Mouse (Mus musculus): ENCODE results near the gene Nap1l1. TPM values are rescaled to one million over a fixed set of nuclear protein-coding genes. Genes with fewer than 3 reads are reported as not detected.
"Not testable (repeated sequence)": the region's sequence is repeated elsewhere in the genome, so short reads cannot be mapped to it uniquely, and the experiment has no call there.

Gene Nap1l1
- polyA plus RNA-seq (2016; fragmentation: Nextera tagmentation; extraction: Ambion mirVana) = 343 and 349 TPM in 2 replicates

DNA sequence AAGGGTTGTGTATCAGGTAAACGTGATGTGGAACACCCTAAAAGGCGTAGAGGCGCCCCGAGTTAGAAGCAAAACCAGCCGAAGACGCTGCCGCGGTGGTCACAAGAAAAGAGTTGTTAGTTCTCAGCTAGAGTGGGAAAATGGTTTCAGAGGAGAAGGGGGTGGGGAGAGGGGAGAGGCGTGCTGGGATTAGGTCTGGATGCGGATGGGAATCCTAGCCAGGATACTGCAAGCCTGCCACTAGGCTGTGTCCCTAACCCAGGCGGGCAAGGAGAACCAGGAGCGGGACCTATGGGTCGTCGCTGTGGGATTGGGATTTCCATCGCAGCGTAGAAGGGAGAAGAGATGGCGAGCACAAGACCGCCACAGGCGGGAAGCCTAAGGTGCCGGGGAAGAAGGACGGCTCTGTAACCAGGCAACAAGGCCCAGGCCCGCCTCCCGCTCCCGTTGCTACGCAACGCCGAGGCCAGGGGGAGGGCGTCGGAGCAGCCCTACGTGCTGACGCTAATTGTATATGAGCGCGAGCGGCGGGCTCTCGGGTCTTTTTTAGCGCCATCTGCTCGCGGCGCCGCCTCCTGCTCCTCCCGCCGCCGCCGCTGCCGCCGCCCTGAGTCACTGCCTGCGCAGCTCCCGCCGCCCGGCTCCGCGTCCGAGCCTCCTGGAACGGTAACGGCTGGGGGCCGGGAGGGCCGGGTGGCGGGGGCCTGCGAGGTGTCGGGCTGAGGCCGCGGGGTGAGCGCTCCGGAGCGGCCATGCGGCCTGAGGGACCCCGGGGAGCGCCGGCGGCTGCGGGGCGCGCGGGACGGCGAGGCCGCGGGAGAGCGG, at the start of gene Nap1l1:
TSS of gene Nap1l1 (plus strand) at position 538 of the 825 bp plus-strand sequence.
- H3K9me3 ChIP-seq (replicated peaks) = no peaks in the 10 kb centered on the region
- peaks cover 27% of the 10 kb centered on the region for H3K36me3 ChIP-seq
- WGBS = under 1% methylated on average over 77 of the region's 80 CpGs
- H3K4me1 ChIP-seq = peaks cover 31% of the 10 kb centered on the region
- DNase-seq (ENCODE audit: low spot score) = peak; percentile 98
- H3K4me3 ChIP-seq = peak within 1 kb of the TSS; percentile 98
- peak within 1 kb of the TSS; percentile 100 for H3K27ac ChIP-seq
- no peaks in the 10 kb centered on the region for H3K27me3 ChIP-seq (ENCODE audit: low read depth, poor library complexity, severe bottlenecking)

DNA sequence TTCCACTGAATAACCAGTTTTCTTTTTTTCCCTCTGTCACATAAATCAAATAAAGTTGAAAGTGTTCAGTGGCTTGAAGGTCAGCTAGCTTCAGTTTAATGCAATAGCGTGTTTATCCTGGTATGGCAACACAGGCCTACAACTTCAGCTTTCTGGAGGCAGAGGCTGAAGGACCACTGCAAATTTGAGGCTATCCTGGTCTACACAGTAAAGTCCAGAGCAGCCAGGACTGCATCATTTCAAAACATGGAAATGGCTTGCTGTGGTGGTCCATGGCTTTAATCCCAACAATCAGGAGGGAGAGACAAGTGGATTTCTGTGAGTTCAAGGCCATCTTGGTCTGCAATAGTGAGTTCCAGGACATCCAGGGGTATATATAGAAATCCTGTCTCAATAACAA, 46.5 kb upstream of the Nap1l1 start:
- H3K27ac ChIP-seq = no peak overlapping the region
- no peaks in the 10 kb centered on the region for H3K27me3 ChIP-seq (ENCODE audit: low read depth, poor library complexity, severe bottlenecking)
- 95% methylated on average over 1 of the region's 1 CpGs for WGBS
- H3K9me3 ChIP-seq (replicated peaks) = no peaks in the 10 kb centered on the region
- H3K4me3 ChIP-seq = no peak overlapping the region
- H3K36me3 ChIP-seq = no peaks in the 10 kb centered on the region
- peaks cover 12% of the 10 kb centered on the region for H3K4me1 ChIP-seq
- no peak for DNase-seq (ENCODE audit: low spot score)

DNA sequence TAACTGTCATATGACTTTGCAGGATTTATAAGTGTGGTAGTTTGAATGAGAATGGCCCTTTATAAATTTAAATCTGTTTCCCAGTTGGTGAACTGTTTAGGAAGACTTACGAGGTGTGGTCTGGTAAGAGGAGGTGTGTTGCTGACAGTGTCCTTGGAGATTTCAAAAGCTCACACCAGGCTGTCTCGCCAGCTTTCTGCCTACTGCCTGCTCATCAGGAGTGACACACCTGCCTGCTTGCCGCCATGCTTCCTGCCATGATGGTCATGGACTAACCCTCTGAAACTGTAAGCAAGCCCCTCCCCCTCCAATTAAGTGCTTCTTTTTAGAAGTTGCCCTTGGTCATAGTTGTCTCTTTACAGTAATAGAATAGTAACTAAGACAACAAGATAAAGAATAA, 39.5 kb upstream of the Nap1l1 start:
- WGBS = 93% methylated on average over 3 of the region's 3 CpGs
- H3K4me3 ChIP-seq = no peak overlapping the region
- H3K9me3 ChIP-seq (replicated peaks) = no peaks in the 10 kb centered on the region
- H3K27me3 ChIP-seq (ENCODE audit: low read depth, poor library complexity, severe bottlenecking) = no peaks in the 10 kb centered on the region
- H3K36me3 ChIP-seq = no peaks in the 10 kb centered on the region
- no peak overlapping the region for H3K27ac ChIP-seq
- H3K4me1 ChIP-seq = no peaks in the 10 kb centered on the region
- no peak for DNase-seq (ENCODE audit: low spot score)

DNA sequence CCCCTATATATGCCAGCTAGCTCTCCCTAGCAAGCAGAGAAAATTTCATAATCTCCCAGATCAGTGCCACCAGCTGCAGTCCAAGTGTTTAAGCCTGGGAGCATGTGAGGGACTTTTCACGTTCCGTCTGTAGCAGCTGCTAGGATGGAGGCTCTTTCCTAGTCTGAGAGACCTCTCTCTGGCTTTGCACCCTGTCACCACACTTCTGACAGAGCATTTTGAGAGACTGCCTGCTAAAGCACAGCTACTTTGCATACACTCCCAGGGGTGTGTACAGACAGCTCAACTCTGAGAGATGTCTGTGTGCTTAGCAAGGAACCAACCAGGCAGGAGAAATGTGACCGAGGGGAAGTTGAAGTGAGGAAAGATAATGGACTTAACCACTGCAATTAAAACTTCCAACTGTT, 32.0 kb upstream of the Nap1l1 start:
- H3K4me3 ChIP-seq = no peak overlapping the region
- no peaks in the 10 kb centered on the region for H3K4me1 ChIP-seq
- 78% methylated on average over 3 of the region's 3 CpGs for WGBS
- no peaks in the 10 kb centered on the region for H3K36me3 ChIP-seq
- H3K27me3 ChIP-seq (ENCODE audit: low read depth, poor library complexity, severe bottlenecking) = no peaks in the 10 kb centered on the region
- H3K9me3 ChIP-seq (replicated peaks) = no peaks in the 10 kb centered on the region
- no peak for DNase-seq (ENCODE audit: low spot score)
- H3K27ac ChIP-seq = no peak overlapping the region

DNA sequence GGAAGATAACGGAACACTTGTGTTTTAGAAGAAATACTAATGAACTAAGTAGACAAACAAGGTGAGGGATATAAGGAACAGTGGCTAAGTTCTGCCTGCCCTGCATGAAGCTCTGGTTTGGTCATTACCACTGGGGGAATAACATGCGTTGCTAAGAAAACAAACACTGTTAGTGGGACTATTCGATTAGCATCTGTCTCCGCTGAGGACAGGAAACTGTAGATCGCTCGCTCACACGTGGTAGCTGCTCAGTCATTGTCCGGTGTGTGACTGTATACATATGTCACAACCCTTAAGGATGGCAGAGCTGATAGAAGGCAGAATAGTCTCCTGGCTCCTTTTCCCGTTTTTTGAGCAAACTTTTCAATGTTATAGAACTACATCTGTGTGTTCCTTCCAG, 28.8 kb upstream of the Nap1l1 start:
- no peaks in the 10 kb centered on the region for H3K27me3 ChIP-seq (ENCODE audit: low read depth, poor library complexity, severe bottlenecking)
- no peak for DNase-seq (ENCODE audit: low spot score)

GRCm38 (mm10) chr10:111445939-111446671, 26.9 kb upstream of the Nap1l1 start:
- no peaks in the 10 kb centered on the region for H3K36me3 ChIP-seq
- no peak for DNase-seq (ENCODE audit: low spot score)
- no peak overlapping the region for H3K27ac ChIP-seq
- H3K9me3 ChIP-seq (replicated peaks) = no peaks in the 10 kb centered on the region
- H3K27me3 ChIP-seq (ENCODE audit: low read depth, poor library complexity, severe bottlenecking) = no peaks in the 10 kb centered on the region
- no peak overlapping the region for H3K4me3 ChIP-seq
- H3K4me1 ChIP-seq = no peaks in the 10 kb centered on the region
- 62% methylated on average over 9 of the region's 9 CpGs for WGBS

More for the DNA sequence above, 28.8 kb upstream of the Nap1l1 start:
- H3K4me1 ChIP-seq = no peaks in the 10 kb centered on the region
- H3K36me3 ChIP-seq = no peaks in the 10 kb centered on the region
- H3K9me3 ChIP-seq (replicated peaks) = no peaks in the 10 kb centered on the region
- 79% methylated on average over 9 of the region's 9 CpGs for WGBS
- H3K4me3 ChIP-seq = no peak overlapping the region
- H3K27ac ChIP-seq = no peak overlapping the region

- not testable (repeated sequence) for H3K27me3 ChIP-seq (ENCODE audit: low read depth, poor library complexity, severe bottlenecking); H3K9me3 ChIP-seq (replicated peaks); H3K27ac ChIP-seq; H3K4me3 ChIP-seq; H3K36me3 ChIP-seq; DNase-seq (ENCODE audit: low spot score); H3K4me1 ChIP-seq
- 94% methylated on average over 3 of the region's 3 CpGs for WGBS
Measured at GRCm38 (mm10) chr10:111446672-111447008, 26.4 kb upstream of the Nap1l1 start.

GRCm38 (mm10) chr10:111449662-111450061, 23.4 kb upstream of the Nap1l1 start:
- not testable (repeated sequence) for H3K4me1 ChIP-seq; H3K4me3 ChIP-seq; H3K27me3 ChIP-seq (ENCODE audit: low read depth, poor library complexity, severe bottlenecking); H3K36me3 ChIP-seq; H3K9me3 ChIP-seq (replicated peaks); H3K27ac ChIP-seq; DNase-seq (ENCODE audit: low spot score)
- WGBS = 70% methylated on average over 5 of the region's 5 CpGs

DNA sequence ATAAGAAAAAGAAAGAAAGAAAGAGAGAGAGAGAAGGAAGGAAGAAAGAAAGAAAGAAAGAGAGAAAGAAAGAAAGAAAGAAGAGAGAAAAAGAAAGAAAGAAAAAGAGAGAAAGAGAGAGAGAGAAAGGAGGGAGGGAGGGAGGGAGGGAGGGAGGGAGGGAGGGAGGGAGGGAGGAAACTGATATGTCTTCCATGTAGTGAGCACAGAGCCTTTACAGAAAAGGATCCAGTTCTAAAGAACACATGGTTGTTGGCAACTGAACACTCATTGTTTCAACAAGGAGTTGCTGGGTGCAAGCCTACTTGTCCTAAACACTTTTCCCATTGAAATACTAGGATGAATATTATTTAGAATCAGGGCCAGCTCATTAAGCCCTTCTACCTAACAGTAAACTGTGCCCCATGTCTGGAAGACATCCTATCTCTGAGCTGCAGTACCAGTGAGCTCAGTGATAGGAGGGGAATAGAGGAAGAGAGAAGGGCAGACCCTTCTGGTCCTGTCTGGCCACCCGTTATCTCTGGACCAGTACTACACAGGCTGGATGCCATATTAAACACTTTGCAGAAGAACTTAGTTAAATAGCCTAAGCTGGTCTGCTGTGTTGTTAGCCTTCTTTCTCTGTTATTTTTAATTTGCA, 21.2 kb upstream of the Nap1l1 start:
- no peak overlapping the region for H3K4me3 ChIP-seq
- 88% methylated on average over 1 of the region's 1 CpGs for WGBS
- no peaks in the 10 kb centered on the region for H3K36me3 ChIP-seq
- H3K27ac ChIP-seq = no peak overlapping the region
- H3K9me3 ChIP-seq (replicated peaks) = no peaks in the 10 kb centered on the region
- no peak for DNase-seq (ENCODE audit: low spot score)
- H3K27me3 ChIP-seq (ENCODE audit: low read depth, poor library complexity, severe bottlenecking) = no peaks in the 10 kb centered on the region
- peaks cover 1% of the 10 kb centered on the region; the same call in 1 of the 2 replicates for H3K4me1 ChIP-seq

DNA sequence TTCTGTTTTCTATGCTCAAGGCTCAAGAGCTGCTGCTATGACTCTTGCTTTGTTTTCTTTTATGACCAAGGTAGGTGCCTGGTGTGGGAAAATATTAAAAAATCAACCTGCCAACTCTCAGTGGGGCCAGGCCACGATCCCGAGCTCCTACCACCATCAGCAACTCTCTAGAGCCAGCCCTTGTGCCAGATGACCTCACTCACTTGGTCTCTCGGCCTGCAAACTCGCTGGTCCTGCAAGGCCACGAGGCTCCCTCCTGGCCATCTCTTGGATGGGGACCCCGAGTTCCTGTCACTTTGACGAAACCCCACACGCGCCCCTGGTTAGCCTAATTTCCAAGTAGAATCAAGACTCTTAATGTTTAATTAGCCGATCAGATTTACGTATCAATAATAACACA, 20.6 kb upstream of the Nap1l1 start:
- Histone ChIP-seq H3K36me3 (no peaks in the 10 kb centered on the region), H3K27me3 (ENCODE audit: low read depth, poor library complexity, severe bottlenecking) (no peaks in the 10 kb centered on the region), H3K27ac (no peak overlapping the region), H3K4me3 (no peak overlapping the region), H3K4me1 (peaks cover 4% of the 10 kb centered on the region; the same call in 1 of the 2 replicates), H3K9me3 (replicated peaks) (no peaks in the 10 kb centered on the region)
- DNase-seq (ENCODE audit: low spot score) = no peak
- 86% methylated on average over 11 of the region's 11 CpGs for WGBS

- 76% methylated on average over 8 of the region's 8 CpGs for WGBS
- Histone ChIP-seq H3K4me3 (no peak overlapping the region), H3K36me3 (no peaks in the 10 kb centered on the region), H3K9me3 (replicated peaks) (no peaks in the 10 kb centered on the region), H3K4me1 (peaks cover 7% of the 10 kb centered on the region; the same call in 1 of the 2 replicates), H3K27me3 (ENCODE audit: low read depth, poor library complexity, severe bottlenecking) (no peaks in the 10 kb centered on the region), H3K27ac (no peak overlapping the region)
- no peak for DNase-seq (ENCODE audit: low spot score)
Measured at GRCm38 (mm10) chr10:111454698-111455308, 18.2 kb upstream of the Nap1l1 start.

- 82% methylated on average over 7 of the region's 7 CpGs for WGBS
- H3K27me3 ChIP-seq (ENCODE audit: low read depth, poor library complexity, severe bottlenecking) = no peaks in the 10 kb centered on the region
- no peaks in the 10 kb centered on the region for H3K36me3 ChIP-seq
- H3K4me3 ChIP-seq = no peak overlapping the region
- H3K27ac ChIP-seq = no peak overlapping the region
- peaks cover 11% of the 10 kb centered on the region; the same call in 1 of the 2 replicates for H3K4me1 ChIP-seq
- no peaks in the 10 kb centered on the region for H3K9me3 ChIP-seq (replicated peaks)
- DNase-seq (ENCODE audit: low spot score) = no peak
Measured at GRCm38 (mm10) chr10:111458088-111458487, 14.9 kb upstream of the Nap1l1 start.
